Mouse (Mus musculus): Measurements from ENCODE around the gene Ghdc.

Gene Ghdc

GRCm38 (mm10) chr11:100718866-100719265, 51.9 kb downstream of the Ghdc start:
- no peak for DNase-seq (ENCODE audit: inconsistent ontology term)

GRCm38 (mm10) chr11:100718462-100718861, 52.3 kb downstream of the Ghdc start:
- no peak for DNase-seq (ENCODE audit: inconsistent ontology term)

- DNase-seq (ENCODE audit: inconsistent ontology term) = no peak
These were observed 54.1 kb downstream of the Ghdc start for GRCm38 (mm10) chr11:100716649-100717048.
